Comparison of ENCODE assay signal across 26 mouse cellular contexts in the genomic region with DNA sequence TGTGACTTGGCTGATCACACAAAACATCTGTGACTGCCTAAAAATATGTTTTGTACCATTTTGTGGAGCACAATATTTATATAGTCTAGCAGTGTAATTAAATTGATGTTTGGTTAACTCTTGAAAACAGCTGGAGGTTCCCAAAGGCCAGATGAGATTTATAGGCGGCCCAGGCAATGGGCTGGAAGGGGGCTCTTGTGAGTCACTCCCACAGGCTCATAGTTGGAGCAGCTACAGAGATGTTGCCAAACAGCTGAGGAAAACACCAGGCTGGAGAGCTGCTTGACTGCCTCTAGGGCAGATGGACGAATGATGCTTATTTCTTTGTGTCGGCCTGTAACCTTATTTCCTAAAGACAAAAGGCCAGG. TPM values are rescaled to one million over a fixed set of nuclear protein-coding genes. Genes with fewer than 3 reads are reported as not detected.
DNase-seq lines count a peak whose midpoint lies in the region; ATAC-seq and TF ChIP-seq lines count a peak whose summit lies in the region.
"Had no signal": no experiment of that assay in that cellular context is flagged by ENCODE, and none has a peak within 500 bp of the region (broad histone marks: within the 10 kb centered on the region; RNA-seq: fewer than 3 reads in every experiment).

No protein-coding gene starts in this region.

- no peaks in the 10 kb centered on the region for H3K27me3 ChIP-seq in kidney, postnatal 0 days (ENCODE audit: insufficient read depth, low read length)
- H3K27me3 ChIP-seq in lung, postnatal 0 days (replicated peaks; ENCODE audit: insufficient read depth, low read length): no peaks in the 10 kb centered on the region
- H3K27me3 ChIP-seq: forebrain, embryonic 13.5 days; midbrain, embryonic 15.5 days had no signal

- WGBS in kidney, postnatal 0 days: 23% methylated on average over 3 of the region's 3 CpGs
- 36% methylated on average over 3 of the region's 3 CpGs for WGBS in lung, postnatal 0 days

- no peaks in the 10 kb centered on the region for H3K4me1 ChIP-seq in kidney, postnatal 0 days (replicated peaks; ENCODE audit: insufficient read depth, low read length)
- H3K4me1 ChIP-seq in lung, postnatal 0 days (ENCODE audit: insufficient read depth, low read depth, low read length): no peaks in the 10 kb centered on the region
- H3K4me1 ChIP-seq: forebrain, embryonic 13.5 days; midbrain, embryonic 15.5 days had no signal

- TF ChIP-seq EP300 in lung, postnatal 0 days (IDR thresholded peaks at IDR 0.05): no peak

- H3K4me3 ChIP-seq in gastrocnemius, adult 2 months: no peak overlapping the region
- H3K4me3 ChIP-seq in kidney, postnatal 0 days (replicated peaks; ENCODE audit: low read depth, low read length): no peak overlapping the region
- H3K4me3 ChIP-seq in lung, postnatal 0 days (ENCODE audit: low read depth, low read length): no peak overlapping the region
- H3K4me3 ChIP-seq: forebrain, embryonic 13.5 days; layer of hippocampus, adult 2 months; midbrain, embryonic 15.5 days; myocyte had no signal

- no peaks in the 10 kb centered on the region for H3K9me3 ChIP-seq in kidney, postnatal 0 days (replicated peaks; ENCODE audit: low read length)
- H3K9me3 ChIP-seq in lung, postnatal 0 days (ENCODE audit: low read length): no peaks in the 10 kb centered on the region
- H3K9me3 ChIP-seq: forebrain, embryonic 13.5 days; midbrain, embryonic 15.5 days had no signal

- no peaks in the 10 kb centered on the region for H3K36me3 ChIP-seq in kidney, postnatal 0 days (ENCODE audit: insufficient read depth, low read length)
- no peaks in the 10 kb centered on the region for H3K36me3 ChIP-seq in lung, postnatal 0 days (ENCODE audit: insufficient read depth, low read length)
- H3K36me3 ChIP-seq: midbrain, embryonic 15.5 days had no signal

- ATAC-seq in kidney, postnatal 0 days (replicated peaks; ENCODE audit: low FRiP score, low read depth): peak; percentile 84
- peak; percentile 77 for ATAC-seq in lung, postnatal 0 days
- ATAC-seq: forebrain, embryonic 13.5 days; liver, postnatal 0 days; midbrain, embryonic 15.5 days had no signal

- peak; percentile 24 for DNase-seq in gastrocnemius, adult 2 months
- no peak for DNase-seq in gastrocnemius, adult 18-20 months (ENCODE audit: low spot score)
- DNase-seq in kidney, postnatal 0 days (ENCODE audit: low spot score): peak; percentile 94
- no peak for DNase-seq in kidney, adult 8-10 months
- peak; percentile 1 for DNase-seq in ES-CJ7 (ENCODE audit: low read depth, low spot score)
- peak; percentile 52 for DNase-seq in lung, postnatal 0 days (ENCODE audit: low spot score)
- no peak for DNase-seq in layer of hippocampus, adult 9-10 months (ENCODE audit: low spot score)
- DNase-seq in adrenal gland, adult 2 months: no peak
- DNase-seq: adrenal gland, postnatal 36 days; cerebellum, adult 2 months; left cerebral cortex, postnatal 4 days; liver, postnatal 0 days; thymus, adult 2 months had no signal

- no peak overlapping the region for H3K9ac ChIP-seq in kidney, postnatal 0 days (ENCODE audit: low read depth, low read length)
- H3K9ac ChIP-seq in lung, postnatal 0 days (replicated peaks; ENCODE audit: low read depth): no peak overlapping the region
- H3K9ac ChIP-seq: forebrain, embryonic 13.5 days; liver, postnatal 0 days; midbrain, embryonic 15.5 days had no signal

- intact Hi-C loops in gastrocnemius, adult 2 months (cut with DNase I): no loop called here

- no peak overlapping the region for H3K27ac ChIP-seq in gastrocnemius, adult 2 months
- H3K27ac ChIP-seq in kidney, postnatal 0 days: 0 out of 2 replicates have a peak overlapping the region, but pooled peaks have one; percentile 13
- H3K27ac ChIP-seq in lung, postnatal 0 days (ENCODE audit: low read length): no peak overlapping the region
- H3K27ac ChIP-seq: forebrain, embryonic 13.5 days; layer of hippocampus, adult 2 months; midbrain, embryonic 15.5 days had no signal

- TF ChIP-seq CTCF in gastrocnemius, adult 2 months (IDR thresholded peaks at IDR 0.05): no peak
- TF ChIP-seq CTCF in kidney, postnatal 0 days (IDR thresholded peaks at IDR 0.05; ENCODE audit: low read depth): no peak
- no peak for TF ChIP-seq CTCF in lung, postnatal 0 days (IDR thresholded peaks at IDR 0.05)

- no peak overlapping the region for H3K4me2 ChIP-seq in kidney, postnatal 0 days (ENCODE audit: low read length)
- H3K4me2 ChIP-seq in lung, postnatal 0 days (replicated peaks; ENCODE audit: low read depth, low read length): no peak overlapping the region
- H3K4me2 ChIP-seq: forebrain, embryonic 13.5 days; heart, embryonic 11.5 days; midbrain, embryonic 15.5 days had no signal

RNA-seq across cellular contexts. Expression of gene Scp2d1, which starts 13.8 kb away (rescaled TPM):
- not detected for total RNA-seq in gastrocnemius, adult 2 months (2021)
- not detected for total RNA-seq in gastrocnemius, adult 18-20 months (2021)
- polyA plus RNA-seq in kidney, postnatal 0 days (2015; fragmentation: Nextera tagmentation; extraction: Ambion mirVana): not detected in 2 replicates
- polyA plus RNA-seq in lung, postnatal 0 days (2015; fragmentation: Nextera tagmentation; extraction: Ambion mirVana): not detected in 2 replicates
- total RNA-seq in adrenal gland, adult 2 months (2021): not detected
- polyA plus RNA-seq in adrenal gland, adult 2 months (2012; rRNA removed): not detected in 2 replicates
- total RNA-seq: adrenal gland, postnatal 36 days; gastrocnemius, postnatal 4 days; heart, postnatal 10 days; layer of hippocampus, adult 2 months; left cerebral cortex, adult 18-20 months; left cerebral cortex, postnatal 4 days; liver, adult 2 months; megakaryocyte-erythroid progenitor cell, adult 5-6 weeks; MEL had no signal
- polyA plus RNA-seq: cerebellum, adult 2 months; forebrain, embryonic 13.5 days; heart, embryonic 11.5 days; hindbrain, embryonic 11.5 days; liver, adult 2 months; liver, postnatal 0 days; midbrain, embryonic 15.5 days; myocyte; neural tube, embryonic 14.5 days; thymus, adult 2 months had no signal

Comparison
In these comparisons a context has a peak if more than half of its experiments do, and no peak if none do; other contexts are left out.
1. DNase-seq: peak in gastrocnemius, adult 2 months (single experiment), kidney, postnatal 0 days (single experiment), ES-CJ7 (single experiment) and lung, postnatal 0 days (single experiment); none in gastrocnemius, adult 18-20 months (single experiment), kidney, adult 8-10 months (0 of 2), layer of hippocampus, adult 9-10 months (single experiment) and adrenal gland, adult 2 months (single experiment).